Mouse (Mus musculus) limb, embryonic 10.5 days (tissue): Measurements from ENCODE around the gene Usp35. TPM values are rescaled to one million over a fixed set of nuclear protein-coding genes. Genes with fewer than 3 reads are reported as not detected.
A peak's percentile ranks its signal among the peaks of the same experiment; 100 is the strongest.

Experiments
- DNase-seq: peaks from one replicate; pipeline ENCODE4 v3.0.0-alpha.2; 2017; ENCODE audit warnings: low spot score
- H3K27ac ChIP-seq: fragments of 300-500 bp; sonication (generic); 2 replicates; pipeline ENCODE4 v1.5.1; 2016; ENCODE audit warnings: mild to moderate bottlenecking
- H3K27me3 ChIP-seq: fragments of 300-500 bp; sonication (generic); 2 replicates; pipeline ENCODE4 v1.6.1; 2016; ENCODE audit warnings: low read depth, mild to moderate bottlenecking; ENCODE audit not compliant: poor library complexity, severe bottlenecking
- H3K36me3 ChIP-seq: fragments of 300-500 bp; sonication (generic); 2 replicates; pipeline ENCODE4 v1.6.1; 2016; ENCODE audit warnings: mild to moderate bottlenecking, moderate library complexity
- H3K4me1 ChIP-seq: fragments of 300-500 bp; sonication (generic); 2 replicates; pipeline ENCODE4 v1.6.1; 2016
- H3K4me3 ChIP-seq: fragments of 300-500 bp; sonication (generic); 2 replicates; pipeline ENCODE4 v1.5.1; 2016; ENCODE audit warnings: mild to moderate bottlenecking, moderate library complexity
- H3K9me3 ChIP-seq: fragments of 300-500 bp; sonication (generic); replicated peaks from 2 replicates; pipeline ENCODE4 v1.6.1; 2016; ENCODE audit warnings: mild to moderate bottlenecking
- WGBS: fragments of 180-500 bp; shearing (Covaris S2); methylation state at CpG from one replicate; pipeline ENCODE4 v1.1.7; 2016; 5-methylcytosine and 5-hydroxymethylcytosine counted together
- polyA plus RNA-seq: library from polyadenylated mRNA; unstranded; fragments of >200 nt; fragmentation: Nextera tagmentation; extraction: Ambion mirVana; gene quantifications from 2 replicates; pipeline ENCODE4 v1.2.1, GENCODE M21; 2016

Usp35 gene
- polyA plus RNA-seq, 1 experiment from 2014 or later, result 2.0 TPM

DNA sequence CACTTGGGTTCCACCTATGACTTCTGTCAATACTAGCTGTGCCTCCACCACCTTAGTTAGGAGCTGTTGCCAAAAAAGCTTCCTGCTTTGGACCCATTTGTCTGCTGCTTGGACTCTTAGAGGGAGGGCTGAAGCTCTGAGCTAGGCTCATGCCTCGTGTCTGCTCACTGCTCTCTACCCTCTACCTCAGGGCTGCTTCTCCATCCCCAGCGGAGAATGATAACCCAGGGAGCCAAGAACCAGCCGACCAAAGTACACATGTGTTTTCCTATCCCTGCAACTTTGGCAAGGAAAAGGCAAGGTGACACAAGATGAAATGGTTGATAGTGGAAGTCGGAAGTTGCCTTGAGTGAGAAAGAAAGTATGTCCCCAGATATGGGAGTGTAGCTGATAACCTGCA lies 26.6 kb downstream of the Usp35 start:
- 88% methylated on average over 4 of the region's 4 CpGs for WGBS
- no peaks in the 10 kb centered on the region for H3K4me1 ChIP-seq
- no peaks in the 10 kb centered on the region for H3K9me3 ChIP-seq
- DNase-seq, result no peak
- H3K27ac ChIP-seq, result no peak overlapping the region
- no peaks in the 10 kb centered on the region for H3K27me3 ChIP-seq
- H3K36me3 ChIP-seq, result peaks cover 21% of the 10 kb centered on the region
- H3K4me3 ChIP-seq, result no peak overlapping the region

DNA sequence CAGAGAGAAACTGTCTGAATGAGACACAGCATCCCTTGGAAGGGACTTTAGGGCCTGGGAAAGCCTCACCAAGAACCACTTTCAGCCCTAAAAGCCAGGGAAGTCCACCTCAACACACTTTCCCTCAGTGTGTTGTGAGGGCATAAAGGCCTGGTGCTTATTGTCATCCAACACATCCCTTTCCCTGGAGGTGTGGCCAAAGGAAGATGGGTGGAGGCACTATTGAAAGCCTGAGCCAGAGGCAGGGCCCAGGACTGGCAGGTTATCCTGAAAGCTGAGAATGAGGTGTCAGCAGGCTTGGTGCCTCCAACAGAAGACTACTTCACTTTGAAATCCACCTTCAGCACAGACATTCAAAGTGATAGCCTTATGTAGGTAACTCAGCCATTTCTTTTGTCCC lies 27.3 kb downstream of the Usp35 start:
- no peak for DNase-seq
- peaks cover 17% of the 10 kb centered on the region for H3K36me3 ChIP-seq
- H3K27me3 ChIP-seq, result no peaks in the 10 kb centered on the region
- no peak overlapping the region for H3K4me3 ChIP-seq
- no peaks in the 10 kb centered on the region for H3K4me1 ChIP-seq
- no peaks in the 10 kb centered on the region for H3K9me3 ChIP-seq
- no peak overlapping the region for H3K27ac ChIP-seq

DNA sequence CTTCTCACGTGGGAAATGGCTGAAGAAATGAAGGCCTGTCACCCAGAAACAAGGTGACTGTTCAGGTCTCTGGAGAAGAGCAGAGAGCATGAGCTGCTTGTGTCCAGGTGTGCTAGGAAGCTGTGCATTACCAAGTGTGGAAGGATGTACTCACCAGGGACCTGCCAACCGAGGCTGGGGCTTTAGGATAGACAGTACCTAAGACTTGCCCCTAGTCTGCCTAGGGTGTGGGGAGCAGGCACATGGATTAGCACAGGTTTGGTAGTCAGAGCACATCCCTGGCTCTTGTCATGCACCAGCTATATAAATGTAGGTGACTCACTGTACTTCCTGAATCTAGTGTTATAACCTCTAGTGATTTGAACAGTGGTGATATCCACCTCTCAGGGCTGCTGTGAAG lies 28.2 kb downstream of the Usp35 start:
- Histone ChIP-seq H3K36me3 (peaks cover 14% of the 10 kb centered on the region), H3K27me3 (no peaks in the 10 kb centered on the region), H3K4me1 (no peaks in the 10 kb centered on the region), H3K27ac (no peak overlapping the region), H3K4me3 (no peak overlapping the region), H3K9me3 (no peaks in the 10 kb centered on the region)
- DNase-seq, result peak; percentile 23
- WGBS, result 89% methylated on average over 2 of the region's 2 CpGs

DNA sequence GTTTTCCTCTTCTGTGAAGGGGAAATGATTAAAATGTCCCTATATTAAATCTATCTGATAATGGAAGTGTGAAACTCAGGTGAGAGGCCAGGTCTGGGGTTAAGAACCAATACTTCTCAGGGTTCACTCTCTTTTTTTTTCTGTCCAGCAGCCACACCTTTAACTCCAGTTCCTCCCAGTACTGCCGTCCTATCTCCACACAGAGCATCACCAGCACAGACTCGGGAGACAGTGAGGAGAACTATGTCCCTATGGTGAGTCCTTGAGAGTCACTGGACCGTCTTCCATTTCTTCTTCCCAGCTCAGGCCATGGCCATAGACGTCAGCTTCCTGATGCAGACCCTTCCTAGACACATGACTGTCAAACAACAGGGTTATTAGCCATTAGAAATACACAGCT lies 28.9 kb downstream of the Usp35 start:
- Histone ChIP-seq H3K36me3 (0 out of 2 replicates have a peak, but pooled peaks cover 8% of the 10 kb centered on the region), H3K4me3 (no peak overlapping the region), H3K27ac (no peak overlapping the region), H3K27me3 (no peaks in the 10 kb centered on the region), H3K9me3 (no peaks in the 10 kb centered on the region), H3K4me1 (no peaks in the 10 kb centered on the region)
- WGBS, result 87% methylated on average over 4 of the region's 4 CpGs
- DNase-seq, result no peak

DNA sequence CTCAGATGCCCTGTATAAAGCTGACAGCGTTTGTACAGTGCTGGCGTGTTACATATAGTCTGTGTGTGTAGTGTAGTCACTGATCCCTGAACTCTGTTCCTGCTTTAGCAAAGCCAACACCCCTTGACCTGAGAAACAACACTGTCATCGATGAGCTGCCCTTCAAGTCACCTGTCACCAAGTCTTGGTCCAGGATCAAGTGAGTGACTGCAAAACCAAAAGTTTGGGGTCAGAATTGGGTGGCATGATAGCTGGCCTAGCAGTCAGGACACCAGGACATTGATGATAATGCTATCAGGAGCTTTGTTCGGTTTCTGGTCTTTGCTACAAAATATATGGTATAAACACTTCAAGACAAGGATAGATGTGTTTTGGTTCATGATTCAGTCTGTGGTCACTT lies 29.6 kb downstream of the Usp35 start:
- H3K27me3 ChIP-seq, result no peaks in the 10 kb centered on the region
- H3K27ac ChIP-seq, result no peak overlapping the region
- no peak overlapping the region for H3K4me3 ChIP-seq
- H3K4me1 ChIP-seq, result no peaks in the 10 kb centered on the region
- H3K9me3 ChIP-seq, result no peaks in the 10 kb centered on the region
- 87% methylated on average over 4 of the region's 4 CpGs for WGBS
- DNase-seq, result no peak
- 0 out of 2 replicates have a peak, but pooled peaks cover 8% of the 10 kb centered on the region for H3K36me3 ChIP-seq

DNA sequence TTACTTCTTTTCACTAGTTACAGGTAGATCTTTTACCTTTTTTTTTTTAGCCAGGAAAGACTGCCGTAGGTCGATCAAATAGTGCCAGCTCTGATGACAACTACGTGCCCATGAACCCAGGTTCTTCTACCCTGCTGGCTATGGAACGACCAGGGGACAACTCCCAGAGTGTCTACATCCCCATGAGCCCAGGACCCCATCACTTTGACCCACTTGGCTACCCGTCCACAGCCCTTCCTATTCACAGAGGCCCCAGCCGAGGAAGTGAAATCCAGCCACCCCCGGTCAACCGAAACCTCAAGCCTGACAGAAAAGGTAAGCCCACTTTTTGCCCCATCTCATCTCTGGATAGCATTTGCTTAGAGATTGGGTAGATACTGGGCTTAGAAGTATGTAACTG lies 30.5 kb downstream of the Usp35 start:
- Histone ChIP-seq H3K36me3 (0 out of 2 replicates have a peak, but pooled peaks cover 8% of the 10 kb centered on the region), H3K4me3 (no peak overlapping the region), H3K9me3 (no peaks in the 10 kb centered on the region), H3K27ac (no peak overlapping the region), H3K27me3 (no peaks in the 10 kb centered on the region), H3K4me1 (no peaks in the 10 kb centered on the region)
- 87% methylated on average over 8 of the region's 8 CpGs for WGBS
- peak; percentile 18 for DNase-seq

DNA sequence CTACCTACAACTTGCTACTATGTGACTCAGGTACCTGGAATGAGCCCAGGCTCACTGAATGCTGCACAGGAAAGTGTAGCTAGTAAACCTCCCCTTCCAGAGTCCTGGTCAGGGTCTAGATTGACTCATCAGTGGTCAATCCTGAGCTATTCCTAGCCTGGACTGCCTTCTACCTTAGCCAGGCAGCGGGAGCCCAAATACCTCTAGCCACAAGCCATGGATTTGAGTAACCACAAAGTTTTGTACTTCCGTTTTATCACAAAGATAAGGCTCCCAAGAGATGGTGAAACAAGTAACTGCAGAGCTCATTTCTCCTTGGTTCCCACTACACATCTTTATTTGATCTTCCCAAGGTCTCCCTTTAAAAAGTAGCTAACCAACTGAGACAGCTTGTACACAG lies 30.9 kb downstream of the Usp35 start:
- no peak overlapping the region for H3K4me3 ChIP-seq
- no peak for DNase-seq
- no peaks in the 10 kb centered on the region for H3K27me3 ChIP-seq
- H3K4me1 ChIP-seq, result no peaks in the 10 kb centered on the region
- 97% methylated on average over 2 of the region's 2 CpGs for WGBS
- 0 out of 2 replicates have a peak, but pooled peaks cover 8% of the 10 kb centered on the region for H3K36me3 ChIP-seq
- H3K27ac ChIP-seq, result no peak overlapping the region
- no peaks in the 10 kb centered on the region for H3K9me3 ChIP-seq

DNA sequence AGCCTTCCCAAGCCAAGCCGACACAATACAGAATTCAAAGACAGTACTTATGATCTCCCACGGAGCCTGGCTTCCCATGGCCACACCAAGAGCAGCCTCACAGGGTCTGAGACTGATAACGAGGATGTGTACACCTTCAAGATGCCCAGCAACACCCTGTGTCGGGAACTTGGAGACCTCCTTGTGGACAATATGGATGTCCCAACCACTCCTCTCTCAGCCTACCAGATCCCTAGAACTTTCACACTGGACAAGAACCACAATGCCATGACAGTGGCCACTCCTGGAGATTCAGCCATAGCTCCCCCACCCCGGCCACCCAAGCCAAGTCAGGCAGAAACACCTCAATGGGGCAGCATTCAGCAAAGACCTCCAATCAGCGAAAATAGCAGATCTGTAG lies 32.9 kb downstream of the Usp35 start:
- H3K27ac ChIP-seq, result no peak overlapping the region
- WGBS, result 80% methylated on average over 6 of the region's 6 CpGs
- no peak for DNase-seq

DNA sequence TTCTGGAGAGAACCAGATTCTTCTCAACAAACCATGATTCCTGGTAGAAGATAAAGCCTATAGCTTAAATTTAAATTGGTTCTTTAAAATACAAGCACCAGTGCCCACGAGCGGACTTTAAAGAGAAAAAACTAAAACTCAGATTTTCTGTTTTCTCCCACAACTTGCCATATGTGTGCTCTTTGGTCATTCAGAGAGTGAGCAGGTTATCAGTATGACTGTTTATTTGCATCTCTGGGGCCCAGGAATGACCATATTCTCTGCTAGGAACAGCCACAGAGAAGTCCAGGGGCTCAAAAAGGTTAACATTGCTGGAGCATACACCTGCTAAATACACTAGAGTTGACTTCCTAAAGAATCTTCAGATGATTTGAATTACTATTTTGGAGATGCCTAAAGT lies 33.5 kb downstream of the Usp35 start:
- over 99% methylated on average over 2 of the region's 2 CpGs for WGBS
- Histone ChIP-seq H3K27ac (no peak overlapping the region), H3K9me3 (no peaks in the 10 kb centered on the region), H3K27me3 (no peaks in the 10 kb centered on the region), H3K4me3 (no peak overlapping the region), H3K36me3 (no peaks in the 10 kb centered on the region), H3K4me1 (no peaks in the 10 kb centered on the region)
- DNase-seq, result no peak

More for the DNA sequence above, 32.9 kb downstream of the Usp35 start:
- Histone ChIP-seq H3K4me3 (no peak overlapping the region), H3K27me3 (no peaks in the 10 kb centered on the region), H3K36me3 (no peaks in the 10 kb centered on the region), H3K9me3 (no peaks in the 10 kb centered on the region), H3K4me1 (no peaks in the 10 kb centered on the region)

DNA sequence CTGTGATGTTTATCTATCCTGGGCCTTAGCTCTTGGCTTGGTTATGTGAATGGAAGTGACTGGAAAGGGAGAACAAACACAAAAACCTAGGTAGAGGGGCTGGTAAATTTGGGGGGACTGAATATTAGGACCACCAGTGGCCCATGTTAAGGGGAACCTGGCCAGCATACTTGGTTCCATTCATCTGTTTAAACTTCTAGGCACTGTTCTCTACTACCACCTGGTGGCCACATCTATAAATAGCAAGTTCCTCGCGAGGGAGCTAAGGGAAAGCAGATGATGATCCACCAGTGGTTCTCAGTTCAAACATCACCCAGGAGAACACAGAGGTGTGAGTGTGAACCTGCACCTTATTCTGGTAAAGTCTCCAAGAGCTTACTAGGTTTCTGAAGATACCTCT lies 34.4 kb downstream of the Usp35 start:
- no peak overlapping the region for H3K27ac ChIP-seq
- no peak overlapping the region for H3K4me3 ChIP-seq
- 0% methylated on average over 2 of the region's 2 CpGs for WGBS
- H3K9me3 ChIP-seq, result no peaks in the 10 kb centered on the region
- H3K4me1 ChIP-seq, result no peaks in the 10 kb centered on the region
- no peaks in the 10 kb centered on the region for H3K36me3 ChIP-seq
- no peaks in the 10 kb centered on the region for H3K27me3 ChIP-seq
- DNase-seq, result peak; percentile 58

DNA sequence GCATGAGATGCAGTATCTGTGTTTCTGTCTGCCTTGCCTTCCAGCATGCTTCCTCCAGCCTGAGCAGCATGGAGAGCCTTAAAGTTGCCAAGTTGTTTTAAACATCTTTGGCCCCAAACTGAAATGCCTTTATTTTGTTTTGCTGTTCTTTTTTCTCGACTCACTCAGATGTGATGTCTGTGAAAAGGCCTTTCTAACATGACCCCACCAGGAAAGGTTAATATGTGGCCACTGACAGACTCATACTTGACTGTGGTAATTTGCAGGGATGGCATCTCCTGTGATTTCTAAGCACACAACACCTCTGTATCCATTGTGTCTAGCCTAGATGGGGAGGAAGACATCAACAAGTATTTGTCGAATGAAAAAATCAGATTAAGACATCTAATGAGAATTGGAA lies 34.8 kb downstream of the Usp35 start:
- no peak for DNase-seq
- Histone ChIP-seq H3K27me3 (no peaks in the 10 kb centered on the region), H3K9me3 (no peaks in the 10 kb centered on the region), H3K4me1 (no peaks in the 10 kb centered on the region), H3K36me3 (no peaks in the 10 kb centered on the region), H3K4me3 (no peak overlapping the region), H3K27ac (no peak overlapping the region)
- WGBS, result 59% methylated on average over 2 of the region's 2 CpGs

DNA sequence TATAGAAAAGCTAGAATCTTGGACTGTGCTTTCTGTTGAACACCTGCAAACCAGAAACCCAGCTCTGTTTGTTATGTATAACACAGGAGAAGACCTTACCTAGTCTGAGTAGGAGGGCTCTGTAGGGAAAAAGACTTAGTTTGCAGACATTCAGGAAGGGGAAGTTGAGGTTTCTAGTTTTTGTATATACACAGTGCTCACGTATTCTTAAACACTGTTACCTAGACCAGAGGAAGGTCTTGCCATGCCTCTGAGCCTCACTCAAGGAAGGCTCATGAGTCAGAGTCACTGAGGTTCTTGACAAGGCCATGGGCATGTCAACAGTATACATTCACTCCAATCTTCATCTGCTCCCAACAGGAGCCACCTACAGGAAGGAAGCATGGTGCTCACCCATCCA lies 60.8 kb downstream of the Usp35 start:
- no peak overlapping the region for H3K27ac ChIP-seq
- WGBS, result 83% methylated on average over 1 of the region's 1 CpGs
- no peak overlapping the region for H3K4me3 ChIP-seq
- H3K9me3 ChIP-seq, result no peaks in the 10 kb centered on the region
- DNase-seq, result no peak
- no peaks in the 10 kb centered on the region for H3K27me3 ChIP-seq
- H3K4me1 ChIP-seq, result no peaks in the 10 kb centered on the region
- H3K36me3 ChIP-seq, result 0 out of 2 replicates have a peak, but pooled peaks cover 2% of the 10 kb centered on the region

DNA sequence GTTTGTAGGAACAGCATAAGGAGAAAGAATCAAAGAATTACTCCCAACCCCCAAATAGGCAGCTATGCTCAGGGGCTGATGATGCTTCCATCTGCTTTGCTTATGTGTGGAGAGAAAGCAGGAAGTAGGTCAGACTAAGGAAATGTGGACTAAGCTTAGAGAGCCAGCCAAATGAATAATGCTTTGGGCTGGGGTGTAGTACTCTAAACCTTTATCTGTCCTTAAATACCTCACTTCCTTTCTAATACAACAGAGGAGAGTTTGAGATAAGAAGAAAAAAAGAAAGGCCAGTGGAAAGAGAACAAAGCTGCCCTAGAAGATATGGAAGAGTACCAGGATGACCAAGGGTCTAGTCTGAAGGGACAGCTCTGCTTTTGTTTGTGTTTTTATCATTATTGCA lies 61.5 kb downstream of the Usp35 start:
- 0 out of 2 replicates have a peak, but pooled peaks cover 2% of the 10 kb centered on the region for H3K36me3 ChIP-seq
- no peak overlapping the region for H3K27ac ChIP-seq
- H3K4me1 ChIP-seq, result no peaks in the 10 kb centered on the region
- H3K27me3 ChIP-seq, result no peaks in the 10 kb centered on the region
- no peak overlapping the region for H3K4me3 ChIP-seq
- DNase-seq, result no peak
- H3K9me3 ChIP-seq, result no peaks in the 10 kb centered on the region

DNA sequence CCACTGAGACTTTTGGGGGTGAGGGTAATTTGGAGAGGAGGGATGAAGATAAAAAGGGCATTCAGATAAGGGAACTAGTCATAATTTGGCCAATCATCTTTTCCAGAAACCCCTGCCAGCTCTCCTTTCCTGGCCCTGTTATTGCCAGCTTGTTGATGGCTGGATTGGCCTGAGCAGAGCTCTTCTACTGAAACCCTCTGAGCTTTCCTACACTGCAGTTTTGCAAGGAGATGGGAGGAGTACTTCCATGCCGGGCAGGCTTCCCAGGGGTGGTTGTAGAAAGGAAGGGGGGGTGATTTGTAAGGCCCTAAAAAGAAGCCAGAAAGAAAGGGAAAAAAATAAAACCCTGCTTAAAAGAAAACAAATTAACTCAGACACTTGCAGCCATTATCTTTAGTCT lies 69.3 kb downstream of the Usp35 start:
- no peaks in the 10 kb centered on the region for H3K36me3 ChIP-seq
- H3K27ac ChIP-seq, result no peak overlapping the region
- no peaks in the 10 kb centered on the region for H3K9me3 ChIP-seq
- no peaks in the 10 kb centered on the region for H3K4me1 ChIP-seq
- H3K4me3 ChIP-seq, result no peak overlapping the region
- no peak for DNase-seq
- whole genome bisulfite sequencing, result 69% methylated on average over 1 of the region's 1 CpGs
- H3K27me3 ChIP-seq, result no peaks in the 10 kb centered on the region
